Mouse (Mus musculus): ENCODE data around the gene Hand2.

Gene Hand2

DNA sequence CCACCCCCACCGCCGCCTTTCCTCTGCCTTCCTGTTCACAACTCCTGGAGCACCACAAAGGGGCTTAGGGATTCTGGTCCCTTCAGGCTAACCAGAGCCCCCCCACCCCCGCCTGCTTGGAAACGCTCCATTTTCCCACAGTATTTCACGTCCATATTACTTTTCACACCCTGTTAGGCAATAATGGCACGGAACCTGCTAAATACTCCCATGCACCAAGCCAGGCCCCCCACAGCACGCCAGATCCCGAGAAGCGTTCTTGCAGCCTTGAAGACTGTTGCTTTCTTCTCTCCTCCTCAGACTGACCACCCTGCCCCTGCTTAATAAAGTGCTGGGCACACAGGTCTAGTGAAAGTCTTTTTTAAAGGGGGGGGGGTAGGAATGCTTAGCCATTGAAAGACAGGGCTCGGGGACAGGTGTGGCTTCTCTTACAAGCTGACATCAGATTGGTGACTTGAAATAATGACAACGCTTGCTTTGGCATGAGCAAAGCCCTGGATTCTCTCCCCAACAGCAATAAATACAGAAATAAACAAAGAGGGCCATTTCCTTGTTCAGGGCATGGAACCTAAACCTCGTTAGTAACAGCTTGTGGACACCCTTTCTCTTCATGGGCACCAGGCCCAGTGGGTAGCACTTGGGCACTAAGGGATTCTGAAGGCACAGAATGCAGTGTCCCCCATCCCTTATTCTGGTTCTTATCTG lies 21.8 kb downstream of the Hand2 start:
- no peak for DNase-seq

- DNase-seq: no peak
Measured at GRCm38 (mm10) chr8:57343731-57344315, 23.0 kb downstream of the Hand2 start.

DNA sequence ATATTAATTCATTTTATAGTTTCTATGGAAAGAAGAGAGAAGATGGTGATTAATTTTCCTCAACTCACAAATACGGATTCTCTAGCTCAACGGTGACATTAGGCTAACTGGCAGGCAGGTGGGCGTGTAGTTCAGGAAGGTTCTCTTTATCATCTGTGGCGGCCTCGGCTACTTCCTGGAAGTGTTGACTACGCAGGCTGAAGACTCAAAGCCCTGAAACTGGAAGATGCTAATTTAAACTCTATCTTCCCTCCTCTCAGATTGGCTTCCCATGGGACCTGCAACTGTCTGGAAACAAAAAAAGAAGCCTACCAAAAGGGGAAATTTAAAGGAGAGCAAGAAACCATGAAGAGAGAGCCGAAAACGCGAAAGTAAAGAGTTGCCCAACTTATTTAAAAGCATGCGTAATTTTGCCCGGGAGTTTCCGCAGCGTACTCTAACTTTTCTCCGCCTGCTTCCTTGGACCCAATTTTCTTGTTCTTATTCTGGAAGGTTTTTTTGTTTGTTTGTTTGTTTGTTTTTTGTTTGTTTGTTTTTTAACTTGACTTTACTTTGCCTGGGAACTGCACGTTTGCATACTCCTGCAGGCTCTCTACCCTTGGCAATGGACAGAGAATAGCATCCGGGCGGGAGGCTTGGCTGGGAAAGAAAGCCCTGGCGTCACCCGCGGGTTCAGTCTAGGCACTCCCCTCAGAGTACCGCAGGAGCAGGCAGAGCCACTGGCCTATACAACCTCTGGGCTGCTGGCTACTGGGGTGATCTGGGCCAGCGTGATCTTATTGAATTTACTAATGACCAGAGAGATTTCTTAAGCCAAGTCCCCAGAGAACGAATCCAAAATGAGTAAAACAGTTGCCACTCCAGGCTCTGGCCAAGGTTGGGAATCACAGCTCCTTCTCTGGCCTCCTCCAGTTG lies 24.4 kb downstream of the Hand2 start:
- DNase-seq: no peak

DNA sequence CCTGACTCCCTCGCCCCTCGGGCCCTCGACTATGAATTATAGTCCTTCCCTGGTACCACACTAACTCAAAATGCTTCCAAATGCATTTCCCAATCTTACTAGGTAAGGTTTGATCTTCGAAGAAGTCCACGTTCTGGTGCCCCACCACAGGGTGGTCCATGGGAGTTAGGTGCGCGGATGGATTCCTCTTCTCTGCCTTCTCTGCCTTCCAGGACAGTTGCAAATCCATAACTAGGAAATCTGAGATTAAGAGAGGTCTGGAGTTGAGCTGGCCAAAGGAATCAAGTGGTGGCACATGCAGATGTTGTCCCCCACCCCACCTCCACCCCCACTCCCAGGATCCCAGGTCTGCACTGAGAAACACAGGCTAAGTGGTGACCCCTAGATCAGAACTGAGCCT lies 25.6 kb downstream of the Hand2 start:
- DNase-seq: no peak

GRCm38 (mm10) chr8:57347141-57347540 lies 26.4 kb downstream of the Hand2 start:
- DNase-seq: no peak

GRCm38 (mm10) chr8:57348251-57348650 lies 27.5 kb downstream of the Hand2 start:
- DNase-seq: no peak

DNA sequence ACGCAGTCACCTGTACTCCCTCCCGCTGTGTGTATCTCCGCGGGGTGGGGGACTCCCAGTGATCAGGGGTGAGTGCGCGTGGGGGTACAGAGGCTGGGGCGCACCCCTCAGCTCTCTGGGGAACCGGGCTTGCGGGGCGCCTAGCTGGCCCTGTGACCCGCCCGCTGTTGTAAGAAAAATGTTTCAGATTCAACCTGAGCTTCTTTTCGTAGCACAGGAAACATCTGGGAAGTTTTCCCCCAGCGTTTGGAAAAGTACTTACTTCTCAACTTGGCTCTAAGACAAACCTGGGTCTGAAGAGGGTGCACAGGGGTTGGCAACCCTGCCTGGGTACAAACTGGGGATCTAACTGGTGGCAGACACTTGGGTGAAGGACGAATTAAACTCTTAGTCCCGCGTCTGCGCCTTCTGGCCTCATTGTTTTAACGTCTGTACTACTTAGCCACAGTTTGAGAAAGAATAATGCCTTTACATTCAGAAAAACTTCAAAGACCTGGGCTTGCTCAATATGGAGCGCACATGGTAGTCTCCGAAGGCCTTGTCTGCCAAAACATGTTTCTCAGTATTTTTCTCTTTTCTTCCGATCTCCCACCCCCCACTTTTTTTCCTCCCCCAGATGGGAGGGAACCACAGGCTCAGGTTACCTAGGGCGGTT lies 28.2 kb downstream of the Hand2 start:
- no peak for DNase-seq

DNA sequence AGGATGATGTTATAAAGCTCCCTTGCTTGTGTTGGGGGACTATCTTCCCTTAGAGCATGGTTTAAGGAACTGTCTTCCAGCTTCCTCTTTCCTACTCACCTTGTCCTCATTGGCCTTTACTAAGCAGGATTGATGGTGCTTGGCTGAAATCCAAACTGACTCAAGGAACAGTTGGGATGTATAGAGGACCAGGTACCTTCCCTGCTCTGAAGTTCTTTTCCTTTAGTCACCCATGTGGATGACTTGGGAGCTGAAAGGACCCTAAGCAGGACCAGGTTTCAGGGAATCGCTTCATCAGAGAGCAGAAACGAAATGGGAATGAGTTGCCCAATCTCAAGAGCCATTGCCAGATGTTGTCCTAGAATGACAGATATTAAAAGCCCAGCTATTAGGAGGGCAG lies 31.1 kb downstream of the Hand2 start:
- DNase-seq: no peak

DNA sequence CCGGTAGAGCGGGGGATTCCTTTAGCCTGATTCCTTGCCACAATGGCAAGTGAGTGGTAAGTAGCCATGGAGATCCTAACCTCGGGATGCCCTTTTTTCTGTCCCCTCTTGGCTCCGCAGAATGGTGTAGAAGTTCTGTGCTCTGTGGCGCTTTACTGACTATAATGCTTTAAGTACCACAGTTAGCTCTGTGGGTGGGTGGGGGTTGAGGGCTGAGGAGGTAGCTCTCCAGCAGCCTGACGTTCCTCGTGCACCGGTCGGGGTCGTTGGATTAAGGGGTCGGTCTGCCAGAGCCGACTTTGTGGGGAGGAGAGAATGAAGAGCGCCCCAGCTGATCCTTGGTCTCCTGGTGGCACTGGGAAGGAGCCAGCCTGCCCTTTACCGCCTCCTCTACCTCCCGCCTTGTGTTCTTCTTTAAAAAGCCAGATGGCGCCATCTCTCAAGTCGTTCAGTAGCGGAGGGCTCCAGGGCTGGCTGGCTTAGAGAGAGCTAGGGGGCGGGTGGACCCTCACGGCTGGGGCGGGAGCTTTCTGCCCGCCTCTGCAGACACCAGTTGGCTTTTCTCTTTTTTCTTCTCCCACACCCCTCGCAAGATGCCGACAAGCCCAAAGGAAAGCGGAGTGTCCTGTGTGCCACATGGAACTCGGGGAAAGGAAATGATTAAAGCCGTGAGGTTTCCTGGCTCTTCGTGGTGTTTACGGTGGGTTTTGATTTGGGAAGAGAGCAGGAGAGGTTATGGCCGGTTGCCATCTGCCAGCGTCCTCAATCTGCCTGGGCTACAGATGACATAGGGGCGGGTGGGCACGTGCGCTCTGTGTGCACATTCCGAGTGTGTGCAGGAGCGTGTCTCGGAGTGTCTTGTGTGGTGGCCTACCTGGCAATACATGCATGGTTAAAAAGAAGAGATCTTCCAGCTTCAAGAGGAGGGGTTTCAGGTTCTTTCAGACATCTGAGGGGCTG lies 32.8 kb downstream of the Hand2 start:
- DNase-seq: peak; percentile 57

DNA sequence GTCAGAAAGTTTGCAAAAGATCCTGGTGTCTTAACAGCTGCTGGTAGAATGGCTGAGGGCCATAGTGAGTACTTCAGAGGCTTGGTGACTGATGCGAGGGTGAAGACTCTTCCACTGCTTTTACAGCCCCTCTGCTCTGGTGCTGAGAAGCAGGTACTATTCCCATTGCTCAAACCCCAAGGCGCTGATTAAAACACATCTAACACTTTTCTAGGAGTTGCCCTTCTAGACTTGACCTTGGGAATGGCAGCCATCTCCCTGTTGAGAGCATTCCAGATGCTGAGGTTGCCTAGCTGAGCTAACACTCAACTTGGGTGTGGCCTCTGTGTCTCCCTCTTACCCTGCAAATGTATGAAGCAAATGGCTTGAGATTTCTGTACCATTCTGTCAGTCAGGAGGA lies 34.1 kb downstream of the Hand2 start:
- DNase-seq: no peak

- no peak for DNase-seq
Measured at GRCm38 (mm10) chr8:57356529-57357325, 35.9 kb downstream of the Hand2 start.

DNA sequence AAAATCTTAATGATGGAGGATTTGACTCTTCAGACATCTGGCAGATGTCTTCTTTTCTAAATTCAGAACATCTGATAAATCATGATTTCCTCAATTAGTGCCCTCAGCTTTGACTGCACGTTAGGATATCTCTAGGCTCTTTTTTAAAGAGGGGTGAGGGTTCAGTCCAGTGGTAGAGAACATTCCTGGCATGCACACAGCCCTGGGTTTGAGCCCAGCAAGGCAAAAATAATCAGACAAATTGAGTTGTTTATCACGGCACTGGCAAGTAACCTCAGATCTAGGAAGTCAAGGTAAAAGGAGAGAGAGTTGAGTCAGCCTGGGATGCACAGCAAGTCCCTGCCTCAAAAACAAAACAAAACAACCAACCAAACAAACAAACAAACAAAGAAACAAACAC lies 39.7 kb downstream of the Hand2 start:
- DNase-seq: no peak

DNA sequence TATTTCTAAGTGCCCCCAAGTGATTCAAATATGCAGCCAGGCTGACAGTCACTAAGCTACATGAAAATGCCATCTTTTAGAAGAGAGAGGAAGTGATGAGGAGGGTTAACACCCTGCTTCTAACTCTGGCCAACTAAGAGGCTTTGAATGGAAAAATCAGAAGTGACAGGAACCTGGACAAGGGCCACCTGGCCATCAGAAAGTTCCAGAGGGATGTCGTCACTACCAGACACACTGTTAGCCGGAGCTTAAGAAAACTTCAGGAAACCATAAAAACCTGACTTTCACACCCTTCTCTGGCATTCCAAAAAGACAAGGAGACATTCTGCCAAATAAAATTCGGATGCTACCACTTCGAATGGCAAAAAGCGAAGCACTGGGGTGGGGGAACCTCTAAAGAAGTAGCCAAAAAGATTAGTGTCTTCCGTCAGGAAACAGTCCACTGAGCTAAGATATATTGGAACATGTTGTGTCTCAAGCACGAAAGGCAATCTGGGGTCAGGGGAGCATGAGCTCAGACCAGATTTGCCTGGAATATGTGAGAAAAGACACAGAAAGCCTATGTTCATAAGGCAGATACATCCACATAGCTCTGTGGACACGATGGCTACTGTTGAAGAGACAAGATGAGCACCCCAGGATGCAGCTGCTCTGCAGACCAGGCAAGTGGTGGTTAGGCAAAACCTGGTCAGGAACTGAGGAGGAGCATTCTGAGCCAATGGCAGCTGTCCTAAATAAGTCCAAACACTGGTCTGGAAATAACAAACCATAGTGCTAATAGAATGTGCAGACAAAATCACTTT lies 40.4 kb downstream of the Hand2 start:
- peak; percentile 34 for DNase-seq

GRCm38 (mm10) chr8:57362881-57363280 lies 42.1 kb downstream of the Hand2 start:
- DNase-seq: peak; percentile 22

GRCm38 (mm10) chr8:57374044-57374443 lies 53.3 kb downstream of the Hand2 start:
- no peak for DNase-seq
